Mouse (Mus musculus): Measurements from ENCODE around the gene S1pr3. TPM values are rescaled to one million over a fixed set of nuclear protein-coding genes. Genes with fewer than 3 reads are reported as not detected.

Gene S1pr3
- 50.1 and 53.7 TPM in 2 replicates for polyA plus RNA-seq (2015; fragmentation: Nextera tagmentation; extraction: Ambion mirVana)

GRCm38 (mm10) chr13:51408519-51409001, at the start of gene S1pr3:
TSS of gene S1pr3 (plus strand) at chr13:51408639.
- WGBS, result under 1% methylated on average over 33 of the region's 33 CpGs
- Histone ChIP-seq H3K9me3 (replicated peaks) (no peaks in the 10 kb centered on the region), H3K9ac (peak within 1 kb of the TSS; percentile 56), H3K27ac (peak within 1 kb of the TSS; percentile 82), H3K36me3 (no peaks in the 10 kb centered on the region), H3K4me1 (peaks cover 50% of the 10 kb centered on the region), H3K4me2 (peak within 1 kb of the TSS; percentile 86), H3K27me3 (peaks cover 20% of the 10 kb centered on the region), H3K4me3 (replicated peaks) (peak within 1 kb of the TSS; percentile 60)
- ATAC-seq (replicated peaks; ENCODE audit: low FRiP score), result peak; percentile 89

- Histone ChIP-seq H3K4me3 (replicated peaks) (no peak overlapping the region), H3K9me3 (replicated peaks) (no peaks in the 10 kb centered on the region), H3K9ac (no peak overlapping the region), H3K4me2 (no peak overlapping the region), H3K27ac (no peak overlapping the region), H3K27me3 (no peaks in the 10 kb centered on the region), H3K36me3 (no peaks in the 10 kb centered on the region), H3K4me1 (0 out of 2 replicates have a peak, but pooled peaks cover 4% of the 10 kb centered on the region)
- WGBS, result 74% methylated on average over 8 of the region's 8 CpGs
- no peak for ATAC-seq (replicated peaks; ENCODE audit: low FRiP score)
These were observed 47.9 kb upstream of the S1pr3 start for GRCm38 (mm10) chr13:51360441-51360962.

- Histone ChIP-seq H3K4me2 (no peak overlapping the region), H3K27me3 (no peaks in the 10 kb centered on the region), H3K4me1 (0 out of 2 replicates have a peak, but pooled peaks cover 4% of the 10 kb centered on the region), H3K27ac (no peak overlapping the region), H3K9me3 (replicated peaks) (no peaks in the 10 kb centered on the region), H3K9ac (no peak overlapping the region), H3K36me3 (no peaks in the 10 kb centered on the region), H3K4me3 (replicated peaks) (no peak overlapping the region)
- 77% methylated on average over 7 of the region's 7 CpGs for WGBS
- no peak for ATAC-seq (replicated peaks; ENCODE audit: low FRiP score)
These were observed 45.0 kb upstream of the S1pr3 start for GRCm38 (mm10) chr13:51363390-51363789.

GRCm38 (mm10) chr13:51363985-51364384, 44.5 kb upstream of the S1pr3 start:
- 88% methylated on average over 5 of the region's 5 CpGs for WGBS
- ATAC-seq (replicated peaks; ENCODE audit: low FRiP score), result no peak

GRCm38 (mm10) chr13:51365191-51365590, 43.2 kb upstream of the S1pr3 start:
- H3K4me1 ChIP-seq, result 0 out of 2 replicates have a peak, but pooled peaks cover 3% of the 10 kb centered on the region
- no peak for ATAC-seq (replicated peaks; ENCODE audit: low FRiP score)
- no peaks in the 10 kb centered on the region for H3K27me3 ChIP-seq
- no peak overlapping the region for H3K4me3 ChIP-seq (replicated peaks)
- no peaks in the 10 kb centered on the region for H3K9me3 ChIP-seq (replicated peaks)
- no peak overlapping the region for H3K4me2 ChIP-seq
- H3K27ac ChIP-seq, result no peak overlapping the region
- H3K9ac ChIP-seq, result no peak overlapping the region
- no peaks in the 10 kb centered on the region for H3K36me3 ChIP-seq
- 86% methylated on average over 6 of the region's 6 CpGs for WGBS

More at GRCm38 (mm10) chr13:51363985-51364384, 44.5 kb upstream of the S1pr3 start:
- H3K9ac ChIP-seq, result no peak overlapping the region
- no peaks in the 10 kb centered on the region for H3K27me3 ChIP-seq
- no peak overlapping the region for H3K27ac ChIP-seq
- no peaks in the 10 kb centered on the region for H3K36me3 ChIP-seq
- no peak overlapping the region for H3K4me2 ChIP-seq
- H3K4me3 ChIP-seq (replicated peaks), result no peak overlapping the region
- 0 out of 2 replicates have a peak, but pooled peaks cover 4% of the 10 kb centered on the region for H3K4me1 ChIP-seq
- no peaks in the 10 kb centered on the region for H3K9me3 ChIP-seq (replicated peaks)

DNA sequence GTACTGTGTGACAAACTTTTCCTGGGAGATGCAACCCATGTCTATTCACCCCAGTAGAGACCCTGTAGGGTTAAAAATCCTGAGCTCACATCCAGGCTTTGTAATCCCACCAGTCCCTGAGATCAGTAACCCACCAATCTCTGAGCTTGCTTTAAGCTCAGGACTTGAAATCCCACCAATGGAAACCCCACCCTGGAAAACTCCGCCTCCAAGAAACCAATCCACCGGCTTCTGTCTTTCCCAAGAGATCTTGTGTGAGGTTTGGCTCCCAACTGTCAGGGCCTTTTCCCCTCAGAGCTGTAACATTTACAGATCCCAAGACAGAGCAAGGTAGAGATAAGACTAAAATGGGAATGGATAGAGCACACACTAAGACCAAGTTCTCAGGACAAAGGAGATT, 40.1 kb upstream of the S1pr3 start:
- Histone ChIP-seq H3K9ac (no peak overlapping the region), H3K4me3 (replicated peaks) (no peak overlapping the region), H3K36me3 (no peaks in the 10 kb centered on the region), H3K9me3 (replicated peaks) (no peaks in the 10 kb centered on the region), H3K4me1 (no peaks in the 10 kb centered on the region), H3K27me3 (no peaks in the 10 kb centered on the region), H3K4me2 (no peak overlapping the region), H3K27ac (no peak overlapping the region)
- WGBS, result 71% methylated on average over 2 of the region's 2 CpGs
- ATAC-seq (replicated peaks; ENCODE audit: low FRiP score), result no peak

DNA sequence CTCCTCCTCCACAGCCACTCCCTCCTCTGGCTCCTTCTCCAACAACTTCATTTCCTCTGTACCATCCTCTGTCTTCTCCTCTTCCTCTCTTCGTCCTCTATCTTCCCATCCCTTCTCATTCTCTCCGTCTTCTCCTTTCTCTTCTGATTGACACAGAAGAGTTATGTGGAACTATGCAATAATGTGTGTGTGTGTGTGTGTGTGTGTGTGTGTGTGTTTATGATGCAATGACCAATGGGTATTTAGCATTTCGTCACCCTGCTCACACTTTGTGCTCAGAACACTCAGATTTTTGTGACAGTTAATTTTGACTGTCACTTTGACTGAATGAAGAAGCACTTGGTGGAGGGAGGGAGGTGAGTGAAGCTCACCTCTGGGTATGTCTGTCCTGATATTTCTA, 39.1 kb upstream of the S1pr3 start:
- Histone ChIP-seq H3K27me3 (no peaks in the 10 kb centered on the region), H3K4me3 (replicated peaks) (no peak overlapping the region), H3K9ac (no peak overlapping the region), H3K27ac (no peak overlapping the region), H3K4me2 (no peak overlapping the region), H3K9me3 (replicated peaks) (no peaks in the 10 kb centered on the region), H3K36me3 (no peaks in the 10 kb centered on the region), H3K4me1 (peaks cover 1% of the 10 kb centered on the region; the same call in 1 of the 2 replicates)
- ATAC-seq (replicated peaks; ENCODE audit: low FRiP score), result no peak
- 89% methylated on average over 3 of the region's 3 CpGs for WGBS

DNA sequence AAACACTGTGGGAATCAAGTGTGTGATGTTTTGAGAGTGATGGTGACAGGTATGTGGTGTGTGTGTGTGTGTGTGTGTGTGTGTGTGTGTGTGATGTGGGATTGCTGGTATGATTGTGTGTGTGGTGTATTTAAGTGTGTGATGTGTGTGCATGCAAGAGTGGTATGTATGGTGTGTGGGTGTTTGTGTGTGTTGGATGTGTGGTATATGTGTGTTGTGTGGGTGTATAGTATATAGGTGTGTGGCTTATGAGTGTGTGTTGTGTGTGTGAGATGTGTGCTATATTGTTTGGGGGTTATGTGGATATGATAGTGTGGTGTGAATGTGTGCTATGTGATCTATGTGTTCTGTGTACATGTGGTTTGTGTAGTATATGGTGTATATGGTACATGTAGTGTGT, 35.4 kb upstream of the S1pr3 start:
- Histone ChIP-seq H3K27ac (no peak overlapping the region), H3K4me2 (no peak overlapping the region), H3K4me3 (replicated peaks) (no peak overlapping the region), H3K9ac (no peak overlapping the region), H3K4me1 (peaks cover 8% of the 10 kb centered on the region), H3K27me3 (no peaks in the 10 kb centered on the region), H3K9me3 (replicated peaks) (no peaks in the 10 kb centered on the region), H3K36me3 (no peaks in the 10 kb centered on the region)
- ATAC-seq (replicated peaks; ENCODE audit: low FRiP score), result no peak

DNA sequence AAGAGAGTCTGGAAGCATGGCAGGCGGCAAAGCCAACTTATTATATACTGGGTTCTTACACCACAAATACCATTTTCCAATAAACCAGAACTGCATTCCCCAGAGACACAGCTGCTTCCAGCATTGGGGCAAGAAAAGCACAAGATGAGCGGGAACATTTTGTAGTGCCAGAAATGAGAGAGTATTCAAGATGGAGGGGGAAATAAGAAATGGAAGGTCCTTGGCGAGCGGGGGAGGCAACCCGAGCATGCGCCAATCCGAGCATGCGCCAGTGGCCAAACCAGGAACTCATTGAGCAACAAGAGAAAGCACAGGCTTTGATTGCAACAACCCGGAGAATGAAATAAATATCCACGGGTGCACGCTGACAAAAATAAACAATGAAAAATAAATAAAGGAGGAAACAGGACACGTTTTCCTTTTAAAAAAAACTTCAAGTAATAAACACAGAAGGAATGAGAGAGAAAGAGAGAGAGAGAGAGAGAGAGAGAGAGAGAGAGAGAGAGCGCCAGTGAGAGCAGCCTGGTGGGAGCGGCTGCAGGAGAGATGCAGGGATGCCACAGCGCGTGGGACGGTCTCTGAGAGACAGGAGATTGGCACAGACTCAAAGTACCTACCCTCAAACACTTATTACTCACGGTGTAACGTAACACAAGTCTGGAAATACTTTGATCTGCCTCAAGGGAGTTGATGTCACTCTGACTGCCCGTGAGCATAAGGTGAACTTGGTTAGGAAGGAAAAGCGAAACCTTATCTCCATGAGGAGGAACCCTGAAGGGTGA, 34.2 kb upstream of the S1pr3 start:
- Histone ChIP-seq H3K9ac (no peak overlapping the region), H3K4me2 (peak overlapping the region; percentile 33), H3K4me3 (replicated peaks) (no peak overlapping the region), H3K36me3 (no peaks in the 10 kb centered on the region), H3K9me3 (replicated peaks) (no peaks in the 10 kb centered on the region), H3K4me1 (peaks cover 20% of the 10 kb centered on the region), H3K27ac (no peak overlapping the region), H3K27me3 (no peaks in the 10 kb centered on the region)
- WGBS, result 50% methylated on average over 21 of the region's 21 CpGs
- ATAC-seq (replicated peaks; ENCODE audit: low FRiP score), result no peak

DNA sequence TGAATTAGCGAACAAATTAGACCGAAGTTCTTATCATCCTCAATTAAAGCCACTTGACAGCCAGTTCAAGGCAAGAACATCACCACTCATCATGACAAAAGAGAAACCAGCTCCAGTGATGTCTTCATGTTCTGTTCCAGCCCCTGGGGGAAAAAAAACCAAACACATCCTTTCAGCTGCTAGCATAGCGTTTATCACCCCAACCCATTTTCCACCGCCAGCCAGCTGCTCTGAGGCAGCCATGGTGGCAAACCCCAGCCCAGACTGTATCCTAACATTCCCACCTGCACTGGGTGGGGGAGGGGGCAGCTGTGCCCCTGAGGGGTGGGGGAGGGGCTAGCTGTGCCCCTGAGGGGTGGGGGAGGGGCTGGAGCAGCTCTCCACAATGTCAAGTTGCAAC, 30.3 kb upstream of the S1pr3 start:
- ATAC-seq (replicated peaks; ENCODE audit: low FRiP score), result no peak
- Histone ChIP-seq H3K27me3 (no peaks in the 10 kb centered on the region), H3K4me1 (peaks cover 26% of the 10 kb centered on the region), H3K9me3 (replicated peaks) (no peaks in the 10 kb centered on the region; the same call in 1 of the 2 replicates), H3K4me2 (peak overlapping the region; percentile 39), H3K27ac (peak overlapping the region; percentile 30), H3K9ac (no peak overlapping the region), H3K36me3 (no peaks in the 10 kb centered on the region), H3K4me3 (replicated peaks) (no peak overlapping the region)
- 45% methylated on average over 4 of the region's 4 CpGs for WGBS

- Histone ChIP-seq H3K4me2 (no peak overlapping the region), H3K4me3 (replicated peaks) (no peak overlapping the region), H3K27me3 (no peaks in the 10 kb centered on the region), H3K27ac (peak overlapping the region; percentile 29; the same call in 1 of the 2 replicates), H3K9ac (no peak overlapping the region), H3K9me3 (replicated peaks) (no peaks in the 10 kb centered on the region; the same call in 1 of the 2 replicates), H3K4me1 (peaks cover 22% of the 10 kb centered on the region), H3K36me3 (no peaks in the 10 kb centered on the region)
- ATAC-seq (replicated peaks; ENCODE audit: low FRiP score), result 0 out of 2 replicates have a peak, but pooled peaks have one; percentile 33
- 11% methylated on average over 6 of the region's 6 CpGs for WGBS
These were observed 28.8 kb upstream of the S1pr3 start for GRCm38 (mm10) chr13:51379596-51379995.

GRCm38 (mm10) chr13:51381498-51381897, 26.9 kb upstream of the S1pr3 start:
- no peak overlapping the region for H3K27ac ChIP-seq
- peaks cover 20% of the 10 kb centered on the region for H3K4me1 ChIP-seq
- ATAC-seq (replicated peaks; ENCODE audit: low FRiP score), result no peak
- H3K36me3 ChIP-seq, result no peaks in the 10 kb centered on the region
- no peak overlapping the region for H3K9ac ChIP-seq
- no peaks in the 10 kb centered on the region; the same call in 1 of the 2 replicates for H3K9me3 ChIP-seq (replicated peaks)
- no peak overlapping the region for H3K4me2 ChIP-seq
- H3K27me3 ChIP-seq, result no peaks in the 10 kb centered on the region
- no peak overlapping the region for H3K4me3 ChIP-seq (replicated peaks)
- 91% methylated on average over 6 of the region's 6 CpGs for WGBS
